Mouse (Mus musculus) cerebellum, adult 2 months (tissue): ENCODE measurements around the gene Tdgf1. TPM values are rescaled to one million over a fixed set of nuclear protein-coding genes. Genes with fewer than 3 reads are reported as not detected.
A peak's percentile ranks its signal among the peaks of the same experiment; 100 is the strongest.

Experiments
- DNase-seq, 2 experiments: peaks; one replicate each; pipeline ENCODE4 v3.0.0; 2021
- H3K27ac ChIP-seq: fragments of 200-500 bp; 2 replicates; pipeline ENCODE4 v1.5.1; 2012; ENCODE audit warnings: low read length, control low read depth, inconsistent platforms; ENCODE audit not compliant: insufficient read depth
- H3K27me3 ChIP-seq: fragments of 200-500 bp; 2 replicates; pipeline ENCODE4 v1.6.1; 2012; ENCODE audit warnings: inconsistent platforms, mild to moderate bottlenecking, low read length, moderate library complexity; ENCODE audit not compliant: control insufficient read depth, insufficient read depth
- H3K4me1 ChIP-seq: fragments of 200-500 bp; 2 replicates; pipeline ENCODE4 v1.6.1; 2011; ENCODE audit warnings: low read length; ENCODE audit not compliant: control insufficient read depth, insufficient read depth
- H3K4me3 ChIP-seq: fragments of 200-500 bp; replicated peaks from 2 replicates; pipeline ENCODE3; 2011; ENCODE audit warnings: mild to moderate bottlenecking, low read depth, low read length, control low read depth; ENCODE audit not compliant: insufficient read depth
- CTCF ChIP-seq: fragments of 200-500 bp; IDR thresholded peaks from 2 replicates; pipeline ENCODE4 v1.5.1; 2011; ENCODE audit warnings: low read depth, mild to moderate bottlenecking, control low read depth, low read length, moderate library complexity, borderline replicate concordance; ENCODE audit not compliant: insufficient read depth
- POLR2A ChIP-seq: fragments of 200-500 bp; IDR thresholded peaks from 2 replicates; pipeline ENCODE4 v1.6.1; 2011; ENCODE audit warnings: low read length, control low read depth, borderline replicate concordance; ENCODE audit not compliant: insufficient read depth
- WGBS: fragments of 180-500 bp; shearing (Covaris S2); methylation state at CpG from one replicate; pipeline ENCODE4 v1.1.7; 2018; 5-methylcytosine and 5-hydroxymethylcytosine counted together
- polyA plus RNA-seq: library from polyadenylated mRNA; depleted of rRNA; stranded (reverse); fragments of >200 nt; gene quantifications from 2 replicates; pipeline ENCODE4 v1.2.3, GENCODE M21; 2012; rRNA removed

The Tdgf1 gene
- polyA plus RNA-seq = 7.2 and 7.5 TPM in 2 replicates

DNA sequence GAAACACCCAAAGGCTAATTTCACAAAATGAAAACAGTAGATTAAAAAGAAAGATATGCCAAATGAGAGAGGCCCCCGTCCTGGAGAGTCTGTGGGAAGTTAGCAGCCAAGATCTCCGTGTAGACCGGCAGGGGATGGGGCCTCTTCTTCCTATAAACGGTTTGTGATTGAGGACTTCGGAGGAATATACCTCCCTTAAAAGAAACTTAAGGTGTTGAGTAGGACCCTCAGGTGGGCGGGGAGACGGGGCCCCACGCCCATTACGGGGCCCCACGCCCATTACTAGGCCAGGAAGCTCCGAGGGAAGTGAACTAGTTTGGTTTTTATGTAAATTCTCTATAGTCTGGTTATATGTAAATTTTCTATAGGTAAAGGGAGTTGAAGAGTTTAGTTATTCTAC lies at the start of gene Tdgf1:
Gene Tdgf1 (minus strand): TSS at position 233 of the 400 bp plus-strand sequence.
- TF ChIP-seq POLR2A (no peak), CTCF (no peak)
- Histone ChIP-seq H3K4me1 (no peaks in the 10 kb centered on the region), H3K4me3 (no peak within 1 kb of the TSS), H3K27me3 (no peaks in the 10 kb centered on the region; the same call in 1 of the 2 replicates), H3K27ac (no peak within 1 kb of the TSS)
- 66% methylated on average over 11 of the region's 11 CpGs for WGBS
- DNase-seq = no peak

DNA sequence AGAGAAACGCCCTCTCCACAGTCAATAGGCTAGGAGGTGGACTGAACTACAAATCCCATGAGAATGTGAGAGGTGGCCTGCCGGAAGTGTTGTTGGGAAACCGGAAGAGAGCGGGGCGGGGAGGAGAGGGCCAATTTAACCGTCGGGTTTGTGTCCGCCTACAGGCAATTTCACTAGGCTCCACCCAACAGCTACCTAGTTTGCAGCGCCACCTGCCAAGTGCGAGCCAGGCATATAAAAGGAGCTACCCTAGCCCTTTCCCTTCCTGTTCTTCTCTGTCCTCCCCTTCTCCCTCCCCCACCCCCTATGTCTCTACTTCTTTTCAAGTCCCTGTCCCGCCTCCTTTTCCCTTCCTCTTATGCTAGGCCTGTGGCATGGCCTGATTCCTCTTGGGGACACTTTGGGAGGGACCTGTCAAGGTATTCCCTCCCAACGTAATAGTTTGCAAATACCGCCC lies 48.8 kb upstream of the Tdgf1 start:
- 13% methylated on average over 13 of the region's 13 CpGs for WGBS
- TF ChIP-seq POLR2A (peak; percentile 59; the same call in 1 of the 2 replicates), CTCF (no peak)
- H3K27ac ChIP-seq = no peak overlapping the region
- H3K27me3 ChIP-seq = no peaks in the 10 kb centered on the region
- no peaks in the 10 kb centered on the region for H3K4me1 ChIP-seq
- H3K4me3 ChIP-seq = peak overlapping the region; percentile 96
- DNase-seq = peak; percentile 69 to 80

DNA sequence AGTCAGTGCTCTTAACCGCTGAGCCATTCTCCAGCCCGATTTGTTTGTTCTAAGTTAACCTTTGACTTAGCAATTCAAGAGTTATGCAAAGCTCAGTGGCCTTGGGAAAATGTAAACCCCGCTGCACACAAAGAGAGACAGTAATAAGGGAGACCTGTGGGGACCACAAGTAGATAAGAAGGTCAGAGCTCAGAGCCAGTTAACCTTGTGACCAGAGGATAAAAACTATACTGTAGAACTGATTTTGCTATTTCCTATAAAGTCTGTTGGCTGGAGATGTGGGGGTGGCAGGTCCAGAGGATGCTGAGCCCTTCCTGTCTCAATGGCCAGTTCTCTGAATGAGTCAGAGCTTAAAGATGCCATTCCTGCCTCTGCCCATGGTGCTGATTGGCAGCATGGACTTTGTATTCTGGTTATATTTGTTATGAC lies 47.3 kb upstream of the Tdgf1 start:
- H3K27me3 ChIP-seq = no peaks in the 10 kb centered on the region
- TF ChIP-seq CTCF (no peak), POLR2A (no peak)
- H3K4me3 ChIP-seq = no peak overlapping the region
- H3K4me1 ChIP-seq = no peaks in the 10 kb centered on the region
- 61% methylated on average over 3 of the region's 3 CpGs for WGBS
- no peak for DNase-seq
- no peak overlapping the region for H3K27ac ChIP-seq

DNA sequence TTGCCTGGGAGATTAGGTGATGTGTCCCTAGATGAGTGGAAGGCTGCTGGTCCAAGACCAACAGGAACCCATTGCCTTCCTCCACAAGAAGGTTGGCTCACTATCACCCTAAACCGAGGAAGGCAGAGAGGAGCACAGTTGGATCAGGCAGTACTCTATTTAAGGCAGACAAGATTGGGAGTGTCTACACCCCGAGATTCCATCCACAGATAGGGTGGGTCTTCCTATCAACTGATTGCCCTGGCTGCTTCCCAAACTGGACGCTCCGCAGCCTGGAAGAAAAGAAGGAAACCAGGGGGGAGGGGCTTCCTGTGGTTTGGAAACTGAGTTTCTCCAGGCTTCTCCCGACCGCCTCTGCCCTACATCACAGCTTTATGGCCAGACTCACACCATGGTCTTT lies 44.2 kb upstream of the Tdgf1 start, which contains the start of gene Rtp3:
Gene Rtp3 (minus strand): TSS at position 380 of the 400 bp plus-strand sequence.
- no peak within 1 kb of the TSS for H3K4me3 ChIP-seq
- H3K27ac ChIP-seq = no peak within 1 kb of the TSS
- WGBS = 49% methylated on average over 6 of the region's 6 CpGs
- no peaks in the 10 kb centered on the region for H3K27me3 ChIP-seq
- H3K4me1 ChIP-seq = no peaks in the 10 kb centered on the region
- no peak for TF ChIP-seq CTCF
- TF ChIP-seq POLR2A = no peak
- DNase-seq = no peak

DNA sequence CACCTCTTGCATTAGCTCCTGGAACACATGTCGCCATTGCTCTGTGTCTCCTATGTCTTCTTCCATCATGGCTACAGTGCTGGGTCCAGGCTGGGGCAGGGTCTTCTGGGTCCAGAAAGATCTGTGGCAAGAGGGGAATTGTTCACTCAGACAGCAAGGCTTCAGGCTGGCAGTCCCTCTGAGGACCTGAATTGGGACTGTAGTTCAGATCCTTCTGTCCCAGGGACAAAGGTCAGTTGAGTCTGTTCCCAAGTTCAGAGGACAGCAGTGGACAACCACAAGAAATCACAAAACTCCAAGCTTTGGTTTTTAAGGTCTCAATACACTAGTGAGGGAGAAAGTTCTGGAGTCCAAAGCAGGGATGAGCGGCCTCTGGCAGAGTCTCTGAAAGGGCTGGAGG lies 43.6 kb upstream of the Tdgf1 start:
- TF ChIP-seq POLR2A = no peak
- no peak for TF ChIP-seq CTCF

DNA sequence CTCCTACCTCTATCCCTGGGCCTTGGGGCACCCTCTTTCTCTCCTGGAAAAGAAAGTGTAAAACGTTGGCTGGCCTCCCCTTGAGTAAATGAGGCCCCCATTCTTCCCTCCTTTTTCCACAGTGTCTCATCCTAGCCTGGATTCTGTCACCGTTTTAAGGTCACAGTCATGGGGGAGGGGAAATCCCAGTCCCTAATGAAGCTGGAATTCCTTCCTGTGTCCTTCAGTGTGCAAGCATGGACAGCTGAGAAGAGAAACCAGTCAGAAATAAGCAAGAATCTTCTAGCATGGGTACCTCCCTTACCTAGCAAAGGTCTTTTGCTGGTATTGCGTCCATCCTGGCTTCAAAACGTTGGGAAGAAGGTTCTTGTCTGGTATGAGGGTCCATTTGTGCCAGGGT lies 43.2 kb upstream of the Tdgf1 start:
- TF ChIP-seq POLR2A (no peak), CTCF (no peak)

More for the DNA sequence above, 43.6 kb upstream of the Tdgf1 start:
- Histone ChIP-seq H3K27ac (no peak overlapping the region), H3K27me3 (no peaks in the 10 kb centered on the region), H3K4me1 (no peaks in the 10 kb centered on the region), H3K4me3 (no peak overlapping the region)
- WGBS = 94% methylated on average over 2 of the region's 2 CpGs
- DNase-seq = no peak

DNA sequence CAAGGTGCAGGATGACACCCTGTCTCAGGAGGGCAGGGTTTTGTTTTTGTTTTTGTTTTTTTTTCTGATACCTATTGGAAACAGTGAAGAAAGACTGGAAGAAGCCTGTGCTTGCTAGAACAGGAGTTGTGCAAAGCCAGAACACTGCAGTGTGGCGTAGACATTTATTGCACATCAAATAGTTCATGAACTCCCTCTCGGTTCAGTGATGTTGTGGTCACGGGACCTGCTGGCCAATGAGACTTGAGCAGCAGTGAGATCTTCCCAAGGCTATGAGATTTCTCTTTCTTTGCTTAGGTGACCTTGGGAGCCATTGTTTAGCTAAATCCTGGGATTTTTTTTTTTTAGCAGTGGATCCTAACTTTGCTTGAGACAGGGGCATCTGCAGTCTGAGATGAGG lies 42.1 kb upstream of the Tdgf1 start:
- Histone ChIP-seq H3K4me1 (no peaks in the 10 kb centered on the region), H3K27ac (no peak overlapping the region), H3K4me3 (no peak overlapping the region), H3K27me3 (no peaks in the 10 kb centered on the region)
- 82% methylated on average over 3 of the region's 3 CpGs for WGBS
- no peak for TF ChIP-seq POLR2A
- TF ChIP-seq CTCF = no peak
- DNase-seq = no peak

More for the DNA sequence above, 43.2 kb upstream of the Tdgf1 start:
- DNase-seq = no peak
- Histone ChIP-seq H3K4me1 (no peaks in the 10 kb centered on the region), H3K27me3 (no peaks in the 10 kb centered on the region), H3K4me3 (no peak overlapping the region), H3K27ac (no peak overlapping the region)
- WGBS = 66% methylated on average over 4 of the region's 4 CpGs

DNA sequence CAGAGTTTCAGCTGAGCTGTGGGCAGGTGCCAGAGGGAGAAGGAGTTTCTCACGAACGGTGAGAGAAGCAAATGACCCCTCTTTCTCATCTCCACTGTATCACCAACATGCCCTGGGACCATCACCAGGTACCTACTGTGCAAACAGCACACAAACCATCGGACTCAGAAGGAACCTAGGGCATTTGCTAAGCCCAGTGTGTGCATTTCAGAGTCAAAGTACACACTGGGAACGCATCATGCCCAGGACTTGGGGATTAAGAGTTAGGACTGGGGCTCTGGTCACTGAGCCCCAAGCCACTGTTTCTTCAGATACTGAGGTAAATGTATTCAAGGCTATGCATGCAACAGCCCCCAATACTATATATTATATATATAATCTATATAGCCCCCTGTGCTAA lies 41.4 kb upstream of the Tdgf1 start:
- TF ChIP-seq CTCF = no peak
- TF ChIP-seq POLR2A = no peak
- WGBS = 78% methylated on average over 4 of the region's 4 CpGs
- H3K4me1 ChIP-seq = no peaks in the 10 kb centered on the region
- no peak overlapping the region for H3K27ac ChIP-seq
- no peak overlapping the region for H3K4me3 ChIP-seq
- H3K27me3 ChIP-seq = no peaks in the 10 kb centered on the region
- DNase-seq = no peak

DNA sequence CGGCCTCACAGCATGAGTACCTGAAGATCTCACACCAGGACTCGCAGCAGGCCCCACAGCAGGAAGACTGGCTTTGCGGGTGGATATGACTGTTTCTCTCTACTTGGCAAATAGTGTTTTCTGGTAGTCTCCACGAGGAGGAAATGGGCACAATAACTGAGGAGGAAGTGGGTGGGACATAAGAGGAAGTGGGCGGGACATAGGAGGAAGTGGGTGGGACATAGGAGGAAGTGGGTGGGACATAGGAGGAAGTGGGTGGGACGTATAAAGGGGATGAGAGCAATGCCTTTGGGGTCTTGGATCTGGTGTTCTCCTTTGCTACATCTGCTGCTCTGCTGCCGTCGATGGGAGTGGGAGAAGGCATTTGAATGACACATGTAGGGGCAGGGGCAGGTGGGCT lies 40.0 kb upstream of the Tdgf1 start:
- DNase-seq = no peak
- Histone ChIP-seq H3K27ac (no peak overlapping the region), H3K4me1 (no peaks in the 10 kb centered on the region), H3K4me3 (no peak overlapping the region), H3K27me3 (no peaks in the 10 kb centered on the region)
- WGBS = 84% methylated on average over 8 of the region's 8 CpGs
- TF ChIP-seq POLR2A = no peak
- no peak for TF ChIP-seq CTCF
